Mouse (Mus musculus): Measurements from ENCODE around the gene Nop16.

DNA sequence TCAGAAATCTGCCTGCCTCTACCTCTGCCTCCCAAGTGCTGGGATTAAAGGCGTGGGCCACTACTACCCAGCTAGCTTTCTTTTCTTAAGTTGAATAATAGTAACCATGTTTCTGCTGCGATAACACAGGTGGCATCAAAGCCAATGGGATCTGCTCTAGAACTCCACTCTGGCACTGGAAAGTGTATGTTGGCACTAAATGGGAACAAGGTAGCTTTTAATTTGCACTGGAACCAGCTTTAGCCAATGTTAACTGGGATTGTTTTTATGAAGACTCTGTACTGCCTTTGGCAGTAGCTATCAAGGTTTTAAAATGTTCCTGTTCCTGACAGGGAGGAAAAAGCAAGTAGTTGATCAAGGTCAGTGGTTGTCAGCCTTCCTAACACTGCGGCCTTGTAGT lies 45.1 kb upstream of the Nop16 start:
- TF ChIP-seq CTCF (IDR thresholded peaks at IDR 0.05; ENCODE audit: extremely low read depth, insufficient read depth, low read length) (no peak), POLR2A (IDR thresholded peaks at IDR 0.05; ENCODE audit: extremely low read depth, insufficient read depth, low read length) (no peak)
